Mouse (Mus musculus) adrenal gland, adult 8-10 months (tissue): ENCODE measurements around the gene Bcas3. TPM values are rescaled to one million over a fixed set of nuclear protein-coding genes. Genes with fewer than 3 reads are reported as not detected.
A peak's percentile ranks its signal among the peaks of the same experiment; 100 is the strongest.

Experiments
- DNase-seq: peaks from one replicate; pipeline ENCODE4 v3.0.0; 2022
- total RNA-seq, 4 experiments: library from RNA; stranded (reverse); gene quantifications; 2 replicates each; pipeline ENCODE4 v1.2.4; 2022

The Bcas3 gene
- total RNA-seq, 4 experiments from 2014 or later: 47.5 to 76.4 (median 53.4) TPM

GRCm38 (mm10) chr11:85672881-85673475 lies 320.0 kb downstream of the Bcas3 start:
- DNase-seq: no peak

GRCm38 (mm10) chr11:85675244-85675643 lies 322.3 kb downstream of the Bcas3 start:
- DNase-seq: no peak

DNA sequence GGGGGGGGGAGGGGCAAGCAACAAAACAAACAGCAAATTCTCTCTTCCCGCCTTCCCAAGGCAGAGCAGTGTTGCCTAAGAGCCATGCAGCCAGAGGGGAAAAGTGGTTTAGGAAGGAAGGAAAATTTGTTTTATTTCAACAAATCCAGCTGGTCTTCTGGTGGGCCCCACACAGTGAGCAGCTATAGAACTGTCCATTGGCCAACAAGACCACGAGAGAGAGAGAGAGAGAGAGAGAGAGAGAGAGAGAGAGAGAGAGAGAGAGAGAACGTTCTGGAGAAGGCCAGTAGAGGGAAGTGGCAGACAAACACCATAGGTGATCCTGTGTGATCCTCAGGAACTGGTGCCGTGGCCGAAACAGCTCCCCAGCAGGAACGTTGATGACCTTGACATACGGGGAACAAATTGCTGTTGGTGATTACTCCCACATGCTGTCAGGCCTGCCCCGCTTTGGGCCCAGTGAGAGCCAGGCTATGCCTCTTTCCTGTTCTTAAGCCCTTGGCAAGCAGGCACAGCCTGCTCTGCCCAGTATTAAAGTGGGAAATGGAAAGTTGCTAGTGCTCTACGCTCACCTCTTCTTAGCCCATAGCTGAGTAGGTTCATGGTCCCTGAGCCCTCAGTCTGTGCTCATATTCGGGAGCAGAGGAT lies 323.5 kb downstream of the Bcas3 start:
- peak; percentile 34 for DNase-seq

GRCm38 (mm10) chr11:85678666-85679065 lies 325.7 kb downstream of the Bcas3 start:
- no peak for DNase-seq

GRCm38 (mm10) chr11:85681580-85682419 lies 328.8 kb downstream of the Bcas3 start:
- DNase-seq: peak; percentile 68

DNA sequence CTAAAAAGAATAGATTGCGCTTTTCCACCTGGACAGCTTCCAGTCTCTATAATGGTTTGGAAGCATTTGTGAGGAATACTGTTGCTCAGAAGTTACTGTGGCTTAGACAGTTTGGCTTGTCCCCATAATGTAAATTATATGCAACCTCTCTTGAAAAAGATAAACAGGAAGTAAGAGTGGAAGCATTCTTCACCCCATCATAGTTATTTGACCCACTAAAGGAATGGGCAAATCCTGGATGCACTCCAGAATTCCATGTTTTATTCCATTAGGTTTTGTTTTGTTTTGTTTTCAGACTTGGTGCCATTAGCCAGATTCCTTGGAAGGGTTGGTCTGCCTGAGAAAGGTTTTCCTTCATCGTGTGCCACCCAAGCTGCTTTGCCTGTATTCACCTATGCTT lies 332.0 kb downstream of the Bcas3 start:
- no peak for DNase-seq

DNA sequence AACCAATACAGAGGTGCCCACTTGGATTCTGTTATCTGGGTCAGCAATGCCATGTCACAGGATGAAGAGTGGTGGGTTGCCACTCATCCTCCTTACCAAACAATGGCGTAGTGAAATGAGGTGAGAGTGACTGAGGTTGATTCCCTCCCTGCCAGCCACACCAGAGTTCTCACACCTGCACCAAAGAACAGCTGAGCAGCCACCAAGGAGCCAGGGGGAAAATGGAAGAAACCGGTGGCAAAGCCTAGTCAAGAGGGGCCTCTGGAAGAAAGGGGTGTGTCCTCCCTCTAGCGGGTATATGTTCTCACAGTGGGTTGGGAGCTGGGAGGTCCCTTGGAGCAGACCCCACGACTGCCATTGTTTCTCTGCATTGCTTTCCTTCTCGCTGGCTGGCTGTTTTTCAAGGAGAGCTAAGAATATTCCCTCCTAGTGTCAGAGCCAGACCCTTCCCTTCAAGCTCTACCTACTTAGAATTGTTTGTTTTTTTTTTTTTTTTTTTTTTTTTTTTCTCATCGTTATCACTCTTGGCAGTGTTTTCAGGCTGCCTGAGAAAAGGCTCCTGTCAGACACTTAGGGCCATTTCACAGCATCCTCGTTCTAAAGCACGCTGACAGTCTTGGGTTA lies 335.0 kb downstream of the Bcas3 start:
- no peak for DNase-seq

GRCm38 (mm10) chr11:85688440-85688838 lies 335.5 kb downstream of the Bcas3 start:
- DNase-seq: no peak

DNA sequence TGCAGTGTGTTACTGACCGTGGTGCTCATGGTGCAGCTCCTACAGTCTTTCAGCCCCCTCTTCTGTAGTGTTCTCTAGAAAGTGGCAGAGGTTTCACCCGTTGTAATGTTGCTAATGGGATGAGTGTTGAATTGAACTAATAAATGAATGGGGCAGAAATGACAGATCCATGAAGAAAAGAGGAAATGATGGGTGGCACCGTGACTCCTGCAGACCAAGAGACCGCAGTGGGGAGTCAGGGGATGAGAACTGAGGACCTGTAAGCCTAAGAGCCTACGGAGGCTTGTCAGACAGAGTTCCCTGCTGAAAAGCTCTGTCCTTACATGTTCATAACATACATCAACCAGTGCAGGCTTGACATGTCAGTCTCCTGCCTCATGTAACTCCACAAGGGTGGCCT lies 336.3 kb downstream of the Bcas3 start:
- no peak for DNase-seq

GRCm38 (mm10) chr11:85691285-85691684 lies 338.3 kb downstream of the Bcas3 start:
- no peak for DNase-seq

GRCm38 (mm10) chr11:85695614-85696263 lies 342.8 kb downstream of the Bcas3 start:
- DNase-seq: no peak

GRCm38 (mm10) chr11:85696491-85697398 lies 343.8 kb downstream of the Bcas3 start:
- no peak for DNase-seq

DNA sequence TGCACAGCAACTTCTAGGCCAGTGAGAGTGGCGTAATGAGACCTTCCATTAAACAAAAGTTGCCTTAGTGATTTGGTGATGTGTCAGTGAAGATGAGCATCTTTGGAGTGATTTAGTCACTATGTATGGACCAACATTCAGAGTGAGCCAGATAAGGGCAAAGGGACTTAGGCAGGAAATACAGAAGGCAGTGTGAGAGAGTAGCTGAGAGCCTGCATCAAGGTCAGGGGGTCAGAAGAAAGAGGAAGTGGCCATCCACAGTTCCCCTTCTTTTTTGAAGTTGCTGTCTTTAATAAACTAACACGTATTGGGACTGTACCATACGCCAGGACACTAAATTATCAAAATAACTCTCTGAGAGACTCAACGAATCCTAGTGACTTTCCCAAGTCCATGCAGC lies 344.5 kb downstream of the Bcas3 start:
- DNase-seq: no peak

GRCm38 (mm10) chr11:85698242-85698641 lies 345.3 kb downstream of the Bcas3 start:
- DNase-seq: no peak

DNA sequence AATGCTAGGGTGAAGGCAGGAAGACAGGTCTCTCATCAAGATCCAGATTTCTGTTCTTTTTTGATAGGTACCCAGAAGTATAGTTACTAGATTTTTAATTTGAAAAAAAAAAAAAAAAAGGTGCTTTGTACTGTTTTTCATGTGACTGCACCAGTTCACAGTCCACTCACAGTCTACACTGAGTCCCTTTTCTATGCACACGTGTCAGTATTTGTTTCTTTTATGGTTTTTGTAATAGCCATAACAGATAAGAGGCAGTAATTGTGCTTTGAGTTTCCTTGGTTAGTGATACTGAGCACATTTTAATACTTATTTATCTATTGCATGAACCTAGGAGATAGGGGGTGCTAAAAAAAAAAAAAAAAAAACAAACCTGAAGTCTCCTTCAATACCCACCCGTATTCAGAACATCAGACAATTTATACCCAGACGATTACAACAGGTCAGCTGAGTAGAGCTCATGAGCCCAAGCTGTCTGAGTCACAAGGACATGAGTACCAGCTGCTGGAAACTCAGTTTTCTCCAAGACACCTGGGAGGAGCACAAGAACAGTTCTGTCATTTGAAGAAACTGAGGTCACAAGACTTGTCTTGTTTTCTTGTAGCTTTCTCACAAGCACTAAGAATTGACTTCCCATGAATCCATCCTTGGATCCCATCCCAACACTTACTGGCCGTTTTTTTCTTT lies 351.2 kb downstream of the Bcas3 start:
- DNase-seq: no peak

GRCm38 (mm10) chr11:85706630-85707029 lies 353.7 kb downstream of the Bcas3 start:
- no peak for DNase-seq

DNA sequence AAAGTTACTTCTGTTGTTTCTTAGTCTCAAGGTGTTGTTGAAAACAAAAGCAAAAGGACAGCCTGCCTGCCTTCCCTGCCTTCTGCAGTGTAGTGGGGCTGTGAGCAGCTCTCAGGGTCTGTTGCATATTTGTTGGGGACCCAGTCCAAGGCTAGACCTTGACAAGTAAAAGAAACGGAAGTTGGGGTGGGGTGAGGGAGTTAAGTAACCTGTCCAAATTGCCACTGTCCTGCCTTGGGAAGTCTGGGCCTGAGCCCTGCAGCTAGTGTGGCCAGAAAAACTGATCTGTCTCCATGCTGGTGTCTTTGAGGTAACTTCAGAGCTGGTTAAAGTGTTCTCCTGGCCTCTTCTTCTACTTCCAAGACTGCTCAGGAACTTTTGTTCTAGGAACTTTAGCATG lies 354.5 kb downstream of the Bcas3 start:
- DNase-seq: no peak

- DNase-seq: no peak
These were observed 356.2 kb downstream of the Bcas3 start for GRCm38 (mm10) chr11:85709147-85709546.

DNA sequence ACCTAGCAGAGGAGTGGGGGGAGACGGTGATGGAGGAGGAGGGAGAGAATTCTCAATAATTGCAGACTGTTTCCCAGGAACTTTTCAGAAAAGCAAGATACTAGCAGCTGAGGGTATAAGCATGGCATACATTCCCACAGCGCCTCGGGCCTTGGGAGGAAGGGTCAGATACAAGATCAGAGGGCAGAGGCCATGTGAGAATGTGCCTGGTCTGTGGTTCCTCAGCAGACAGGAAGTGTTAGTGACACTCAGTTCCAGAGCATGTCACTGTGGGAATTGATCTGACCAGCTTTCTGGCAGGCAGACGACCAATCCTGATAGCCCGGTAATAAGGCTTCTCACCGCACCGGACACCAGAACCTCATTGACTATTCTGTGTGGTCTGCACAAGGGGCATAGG lies 357.2 kb downstream of the Bcas3 start:
- DNase-seq: no peak

DNA sequence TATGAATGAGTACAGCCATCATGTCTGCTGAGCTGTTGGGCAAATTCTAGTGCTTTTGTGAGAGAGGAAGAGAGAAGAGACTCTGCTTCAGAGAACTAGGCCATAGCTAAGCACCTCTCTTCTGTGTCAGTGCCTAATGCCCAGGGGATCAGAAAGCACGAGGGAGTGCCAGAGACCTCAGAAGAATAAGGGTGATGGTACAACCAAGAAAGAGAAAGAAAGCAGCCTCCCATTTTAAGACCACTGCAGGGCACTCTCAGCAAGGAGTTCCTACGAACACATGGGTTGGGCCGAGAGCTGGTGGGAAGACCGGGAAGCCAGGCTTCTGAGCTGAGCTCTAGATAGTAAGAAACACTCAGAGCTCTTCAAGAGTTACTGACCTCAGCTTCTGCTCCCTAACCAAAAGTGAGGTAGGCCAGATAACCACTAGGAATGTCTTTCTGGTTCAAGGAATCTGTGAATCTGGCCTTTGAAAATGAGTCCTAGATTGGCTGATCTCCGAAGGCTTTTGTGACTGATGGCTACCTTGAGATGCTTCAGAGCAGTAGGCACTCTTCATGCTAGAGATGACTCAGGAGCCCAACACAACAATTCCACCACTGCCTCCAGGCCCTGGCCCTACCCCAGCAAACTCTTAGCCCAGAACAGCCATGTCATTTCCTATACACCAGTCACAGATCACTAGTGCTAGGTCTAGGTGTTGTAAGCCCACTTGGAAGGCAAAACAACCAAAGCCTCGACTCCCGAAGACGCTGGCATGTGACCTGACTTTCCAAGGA lies 359.2 kb downstream of the Bcas3 start:
- DNase-seq: peak; percentile 47
